In genomic region chr9:65787829-65788344, GRCm38 (mm10) we compare ENCODE assay signal across 9 mouse cellular contexts. TPM values are rescaled to one million over a fixed set of nuclear protein-coding genes. Genes with fewer than 3 reads are reported as not detected.
DNase-seq lines count a peak whose midpoint lies in the region; ATAC-seq and TF ChIP-seq lines count a peak whose summit lies in the region.
"Had no signal": no experiment of that assay in that cellular context is flagged by ENCODE, and none has a peak within 500 bp of the region (broad histone marks: within the 10 kb centered on the region; RNA-seq: fewer than 3 reads in every experiment).

No protein-coding gene starts in this region.

- TF ChIP-seq CTCF in small intestine, adult 2 months (IDR thresholded peaks at IDR 0.05; ENCODE audit: extremely low read depth, insufficient read length, insufficient replicate concordance, low read depth, low read length), result no peak

- ATAC-seq in heart, embryonic 13.5 days (ENCODE audit: extremely low read depth, insufficient number of reproducible peaks, low FRiP score, low TSS enrichment), result no peak
- ATAC-seq in lung, embryonic 16.5 days (ENCODE audit: low read depth), result no peak
- ATAC-seq in liver, embryonic 13.5 days (ENCODE audit: low read depth), result no peak

- peaks cover 92% of the 10 kb centered on the region for H3K4me1 ChIP-seq in heart, embryonic 13.5 days
- peaks cover 26% of the 10 kb centered on the region for H3K4me1 ChIP-seq in lung, embryonic 16.5 days (replicated peaks; ENCODE audit: control insufficient read depth, insufficient read depth, low read length)
- peaks cover 86% of the 10 kb centered on the region for H3K4me1 ChIP-seq in liver, embryonic 13.5 days (replicated peaks)
- H3K4me1 ChIP-seq in small intestine, adult 2 months (ENCODE audit: control insufficient read depth, insufficient read depth, insufficient read length, low read length), result peaks cover 5% of the 10 kb centered on the region; the same call in 1 of the 2 replicates

- no peak for DNase-seq in heart, adult 9 months (ENCODE audit: low spot score in 2 of 2)
- DNase-seq in lung, postnatal 25 days (ENCODE audit: low spot score), result no peak
- no peak for DNase-seq in liver, embryonic 13.5 days
- DNase-seq in gastrocnemius, adult 18-20 months (ENCODE audit: low spot score), result no peak
- no peak for DNase-seq in ovary, postnatal 14 days (ENCODE audit: low spot score)

- peak overlapping the region; percentile 84 for H3K27ac ChIP-seq in heart, embryonic 13.5 days (replicated peaks)
- H3K27ac ChIP-seq in lung, embryonic 16.5 days (ENCODE audit: low read length), result peak overlapping the region; percentile 28
- H3K27ac ChIP-seq in liver, embryonic 13.5 days, result peak overlapping the region; percentile 76
- H3K27ac ChIP-seq in small intestine, adult 2 months (ENCODE audit: insufficient read depth, low read depth, low read length), result 0 out of 2 replicates have a peak overlapping the region, but pooled peaks have one; percentile 4
- H3K27ac ChIP-seq: embryonic facial prominence, embryonic 15.5 days had no signal

- no peak for TF ChIP-seq POLR2A in small intestine, adult 2 months (IDR thresholded peaks at IDR 0.05; ENCODE audit: low read depth, low read length)

- no peaks in the 10 kb centered on the region for H3K9me3 ChIP-seq in heart, embryonic 13.5 days
- H3K9me3 ChIP-seq in lung, embryonic 16.5 days (ENCODE audit: control insufficient read depth, low read length), result no peaks in the 10 kb centered on the region
- H3K9me3 ChIP-seq in liver, embryonic 13.5 days (replicated peaks), result no peaks in the 10 kb centered on the region
- H3K9me3 ChIP-seq: embryonic facial prominence, embryonic 15.5 days had no signal

- H3K36me3 ChIP-seq in heart, embryonic 13.5 days, result no peaks in the 10 kb centered on the region
- no peaks in the 10 kb centered on the region for H3K36me3 ChIP-seq in lung, embryonic 16.5 days (ENCODE audit: control insufficient read depth, insufficient read depth, low read length)
- H3K36me3 ChIP-seq in liver, embryonic 13.5 days, result no peaks in the 10 kb centered on the region
- no peaks in the 10 kb centered on the region; the same call in 1 of the 2 replicates for H3K36me3 ChIP-seq in small intestine, adult 2 months (ENCODE audit: control insufficient read depth, insufficient read depth, low read length)
- H3K36me3 ChIP-seq: embryonic facial prominence, embryonic 15.5 days had no signal

- no peaks in the 10 kb centered on the region for H3K27me3 ChIP-seq in heart, embryonic 13.5 days (replicated peaks)
- no peaks in the 10 kb centered on the region for H3K27me3 ChIP-seq in lung, embryonic 16.5 days (ENCODE audit: control insufficient read depth, insufficient read depth, low read depth, low read length)
- no peaks in the 10 kb centered on the region for H3K27me3 ChIP-seq in liver, embryonic 13.5 days
- H3K27me3 ChIP-seq in small intestine, adult 2 months (ENCODE audit: control insufficient read depth, insufficient read depth, low read length), result no peaks in the 10 kb centered on the region
- H3K27me3 ChIP-seq: embryonic facial prominence, embryonic 15.5 days had no signal

- peak overlapping the region; percentile 27; the same call in 1 of the 2 replicates for H3K4me3 ChIP-seq in heart, embryonic 13.5 days
- no peak overlapping the region for H3K4me3 ChIP-seq in lung, embryonic 16.5 days (ENCODE audit: low read length)
- H3K4me3 ChIP-seq in liver, embryonic 13.5 days (replicated peaks), result no peak overlapping the region
- no peak overlapping the region for H3K4me3 ChIP-seq in small intestine, adult 2 months (ENCODE audit: low read depth, low read length)
- H3K4me3 ChIP-seq: embryonic facial prominence, embryonic 15.5 days had no signal

- peak overlapping the region; percentile 59 for H3K4me2 ChIP-seq in heart, embryonic 13.5 days
- no peak overlapping the region for H3K4me2 ChIP-seq in lung, embryonic 16.5 days (ENCODE audit: low read depth, low read length)
- H3K4me2 ChIP-seq in liver, embryonic 13.5 days, result peak overlapping the region; percentile 42; the same call in 1 of the 2 replicates
- H3K4me2 ChIP-seq: embryonic facial prominence, embryonic 15.5 days had no signal

- 39% methylated on average over 4 of the region's 4 CpGs for WGBS in heart, embryonic 13.5 days
- 53% methylated on average over 4 of the region's 4 CpGs for WGBS in lung, embryonic 16.5 days
- 39% methylated on average over 4 of the region's 4 CpGs for WGBS in liver, embryonic 13.5 days (ENCODE audit: insufficient replicate concordance)
- WGBS in small intestine, adult 2 months, result 66% methylated on average over 4 of the region's 4 CpGs

- peak overlapping the region; percentile 67 for H3K9ac ChIP-seq in heart, embryonic 13.5 days
- peak overlapping the region; percentile 14; the same call in 1 of the 2 replicates for H3K9ac ChIP-seq in lung, embryonic 16.5 days (ENCODE audit: low read length)
- no peak overlapping the region for H3K9ac ChIP-seq in liver, embryonic 13.5 days
- H3K9ac ChIP-seq: embryonic facial prominence, embryonic 15.5 days had no signal

RNA-seq across cellular contexts. Expression of gene Zfp609, which starts 39.5 kb away (rescaled TPM):
- polyA plus RNA-seq in heart, embryonic 13.5 days (2015; fragmentation: Nextera tagmentation; extraction: Ambion mirVana), result 4.9 and 5.9 TPM in 2 replicates
- 4.5 and 4.7 TPM in 2 replicates for polyA plus RNA-seq in lung, embryonic 16.5 days (2015; fragmentation: Nextera tagmentation; extraction: Ambion mirVana)
- polyA plus RNA-seq in liver, embryonic 13.5 days (2015; fragmentation: Nextera tagmentation; extraction: Ambion mirVana), result 1.7 and 1.8 TPM in 2 replicates
- 3.1 and 6.1 TPM in 2 replicates for polyA plus RNA-seq in small intestine, adult 2 months (2012; rRNA removed)
- 10 to 100 TPM; 15.7 to 16.2 TPM for total RNA-seq in gastrocnemius, adult 18-20 months (2021)

Comparison
In these comparisons a context has a peak if more than half of its experiments do, and no peak if none do; other contexts are left out.
1. H3K27ac ChIP-seq: peak in every context shown above with its lines; median percentile 84 in heart, embryonic 13.5 days; 76 in liver, embryonic 13.5 days; 28 in lung, embryonic 16.5 days; 4 in small intestine, adult 2 months.